Mouse (Mus musculus) neutrophil, adult 5-6 weeks (primary cell): ENCODE data around the gene Ndufv1. TPM values are rescaled to one million over a fixed set of nuclear protein-coding genes. Genes with fewer than 3 reads are reported as not detected.

Source experiments
- total RNA-seq: library from RNA; stranded (forward); fragments of 200-1000 nt; gene quantifications from 2 replicates; pipeline ENCODE4 v1.2.3, GENCODE M21; 2017

Gene Ndufv1
- total RNA-seq, 1 experiment from 2014 or later = 63.9 TPM

Other genes with a start within 250 kb of the Ndufv1 start
- 159 and 166 TPM in 2 replicates for gene Kmt5b, start 245.4 kb downstream of the Ndufv1 start, total RNA-seq
- 16.6 and 26.0 TPM in 2 replicates for gene Chka, start 161.0 kb downstream of the Ndufv1 start, total RNA-seq
- gene Tcirg1, start 105.7 kb downstream of the Ndufv1 start, total RNA-seq = 158 and 167 TPM in 2 replicates
- 34.7 and 40.1 TPM in 2 replicates for gene Ndufs8, start 100.0 kb downstream of the Ndufv1 start, total RNA-seq
- gene Aldh3b1, start 83.0 kb downstream of the Ndufv1 start, total RNA-seq = 78.5 and 85.2 TPM in 2 replicates
- 628 and 632 TPM in 2 replicates for gene Unc93b1, start 77.6 kb downstream of the Ndufv1 start, total RNA-seq
- not detected in 2 replicates for gene Aldh3b3, start 54.2 kb downstream of the Ndufv1 start, total RNA-seq
- gene Aldh3b2, start 40.5 kb downstream of the Ndufv1 start, total RNA-seq = 0.25 TPM in 1 of 2 replicates, not detected in the other
- gene Acy3, start 26.2 kb downstream of the Ndufv1 start, total RNA-seq = not detected in 2 replicates
- not detected in 2 replicates for gene Tbx10, start 20.1 kb downstream of the Ndufv1 start, total RNA-seq
- 7.0 and 15.5 TPM in 2 replicates for gene Nudt8, start 12.2 kb downstream of the Ndufv1 start, total RNA-seq
- 6.2 and 7.5 TPM in 2 replicates for gene Gm49405, start 12.2 kb downstream of the Ndufv1 start, total RNA-seq
- gene Doc2g, start 9.5 kb downstream of the Ndufv1 start, total RNA-seq = 4.0 and 7.2 TPM in 2 replicates
- 53.2 and 68.1 TPM in 2 replicates for gene Gstp1, start 25.2 kb upstream of the Ndufv1 start, total RNA-seq
- gene Gstp2, start 33.2 kb upstream of the Ndufv1 start, total RNA-seq = 1.4 TPM in 1 of 2 replicates, not detected in the other
- 22.6 and 23.6 TPM in 2 replicates for gene Gstp3, start 46.8 kb upstream of the Ndufv1 start, total RNA-seq
- not detected in 2 replicates for gene Cabp2, start 68.8 kb upstream of the Ndufv1 start, total RNA-seq
- 202 and 205 TPM in 2 replicates for gene Cdk2ap2, start 84.4 kb upstream of the Ndufv1 start, total RNA-seq
- gene Pitpnm1, start 87.2 kb upstream of the Ndufv1 start, total RNA-seq = 115 and 132 TPM in 2 replicates
- gene Aip, start 113.1 kb upstream of the Ndufv1 start, total RNA-seq = 53.9 and 61.6 TPM in 2 replicates
- gene Gpr152, start 127.0 kb upstream of the Ndufv1 start, total RNA-seq = 0.12 and 0.23 TPM in 2 replicates
- 0.25 and 0.93 TPM in 2 replicates for gene Cabp4, start 131.2 kb upstream of the Ndufv1 start, total RNA-seq
- gene Coro1b, start 135.8 kb upstream of the Ndufv1 start, total RNA-seq = 134 and 152 TPM in 2 replicates
- gene Ptprcap, start 140.8 kb upstream of the Ndufv1 start, total RNA-seq = 227 and 252 TPM in 2 replicates
- gene Rps6kb2, start 150.5 kb upstream of the Ndufv1 start, total RNA-seq = 34.0 and 45.2 TPM in 2 replicates
- gene Carns1, start 162.7 kb upstream of the Ndufv1 start, total RNA-seq = 95.9 and 99.3 TPM in 2 replicates
- 231 and 269 TPM in 2 replicates for gene Tbc1d10c, start 178.5 kb upstream of the Ndufv1 start, total RNA-seq
- gene Ppp1ca, start 179.3 kb upstream of the Ndufv1 start, total RNA-seq = 535 and 541 TPM in 2 replicates
- gene Rad9a, start 188.9 kb upstream of the Ndufv1 start, total RNA-seq = 35.1 and 44.3 TPM in 2 replicates
- gene Clcf1, start 201.4 kb upstream of the Ndufv1 start, total RNA-seq = 52.0 and 61.9 TPM in 2 replicates
- gene AC109138.7, start 201.6 kb upstream of the Ndufv1 start, total RNA-seq = not detected in 2 replicates
- gene Pold4, start 219.1 kb upstream of the Ndufv1 start, total RNA-seq = 228 and 251 TPM in 2 replicates